Mouse (Mus musculus) liver, embryonic 12.5 days (tissue): ENCODE measurements around the gene Mchr1. TPM values are rescaled to one million over a fixed set of nuclear protein-coding genes. Genes with fewer than 3 reads are reported as not detected.

ENCODE experiments used
- polyA plus RNA-seq: library from polyadenylated mRNA; unstranded; fragments of >200 nt; fragmentation: Nextera tagmentation; extraction: Ambion mirVana; gene quantifications from 2 replicates; pipeline ENCODE4 v1.2.1, GENCODE M21; 2016

Gene Mchr1
- polyA plus RNA-seq, 1 experiment from 2014 or later: not detected

Other genes starting within 250 kb of the Mchr1 start
- 8.0 and 8.7 TPM in 2 replicates for gene Mrtfa, start 44.7 kb upstream of the Mchr1 start, polyA plus RNA-seq
- gene Slc25a17, start 125.3 kb downstream of the Mchr1 start, polyA plus RNA-seq: 49.2 TPM in 2 replicates
- gene St13, start 164.6 kb downstream of the Mchr1 start, polyA plus RNA-seq: 105 TPM in 2 replicates
- gene Xpnpep3, start 164.6 kb downstream of the Mchr1 start, polyA plus RNA-seq: 10.1 and 10.5 TPM in 2 replicates
- 1.2 and 1.3 TPM in 2 replicates for gene Dnajb7, start 172.8 kb downstream of the Mchr1 start, polyA plus RNA-seq
- 334 and 384 TPM in 2 replicates for gene Rbx1, start 230.8 kb downstream of the Mchr1 start, polyA plus RNA-seq